Mouse (Mus musculus): Measurements from ENCODE around the gene Irf8. TPM values are rescaled to one million over a fixed set of nuclear protein-coding genes. Genes with fewer than 3 reads are reported as not detected.

Gene Irf8
- polyA plus RNA-seq (2015; fragmentation: Nextera tagmentation; extraction: Ambion mirVana): 4.8 and 5.4 TPM in 2 replicates

DNA sequence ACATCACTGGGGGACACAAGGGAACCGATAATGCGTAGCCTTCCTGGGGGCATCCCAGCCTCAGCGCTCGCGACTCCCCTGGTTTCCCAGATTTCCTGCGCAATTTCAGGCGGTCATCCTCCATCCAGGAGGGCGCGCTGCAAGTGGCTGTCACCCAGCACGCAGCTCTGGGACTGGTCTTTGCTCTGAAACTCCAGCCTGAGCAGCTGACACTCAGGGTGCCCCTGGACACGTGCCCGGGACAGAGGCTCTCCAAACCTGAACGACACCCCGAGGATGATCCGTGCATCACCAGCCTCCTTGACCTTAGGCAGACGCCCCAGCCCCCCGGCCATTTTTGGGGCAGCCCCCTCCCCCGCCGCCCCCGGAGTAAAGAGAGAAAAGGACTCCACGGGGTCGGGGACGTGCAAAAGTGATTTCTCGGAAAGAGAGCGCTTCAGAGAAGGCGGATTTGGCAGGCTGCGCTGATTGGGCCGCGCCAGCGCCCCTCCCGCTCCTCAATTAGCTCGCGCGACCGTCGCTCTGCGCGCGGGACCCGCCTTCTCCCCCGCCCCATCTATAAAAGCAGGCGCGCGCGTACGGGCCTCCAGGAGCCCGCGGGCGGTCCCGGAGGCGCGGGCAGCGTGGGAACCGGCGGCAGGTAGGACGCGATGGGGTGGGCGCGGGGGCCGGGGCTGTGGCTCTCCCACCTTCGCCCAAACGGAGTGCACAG is at the start of gene Irf8:
Gene Irf8, plus strand, starts transcription at position 589 of the 712 bp plus-strand sequence.
- Histone ChIP-seq H3K9me3 (no peaks in the 10 kb centered on the region), H3K4me2 (replicated peaks) (peak within 1 kb of the TSS; percentile 94), H3K36me3 (no peaks in the 10 kb centered on the region), H3K9ac (peak within 1 kb of the TSS; percentile 65), H3K27me3 (peaks cover 78% of the 10 kb centered on the region), H3K4me1 (peaks cover 18% of the 10 kb centered on the region), H3K4me3 (peak within 1 kb of the TSS; percentile 49), H3K27ac (no peak within 1 kb of the TSS)
- under 1% methylated on average over 58 of the region's 62 CpGs for WGBS
- peak; percentile 87 for ATAC-seq (ENCODE audit: low FRiP score, low read depth)

DNA sequence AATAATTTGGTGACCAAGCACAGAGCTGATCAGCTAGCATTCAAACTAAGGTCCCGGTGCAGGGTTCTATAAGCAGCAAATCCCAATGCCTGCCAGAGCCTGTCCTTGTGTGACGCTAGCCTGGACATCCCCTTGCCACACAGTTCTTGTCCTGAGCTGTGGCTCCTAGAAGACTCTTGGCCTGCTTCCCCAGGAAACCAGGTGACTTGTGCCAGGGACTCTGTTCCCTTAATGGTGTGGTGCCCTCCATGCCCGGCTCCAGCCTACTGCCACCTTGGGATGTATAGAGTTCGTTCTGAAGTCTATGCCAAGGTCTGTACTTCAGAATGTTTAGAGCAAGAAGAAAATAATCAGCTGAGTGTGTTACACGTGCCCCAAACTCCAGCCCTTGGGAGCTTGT is 49.6 kb upstream of the Irf8 start:
- no peak for ATAC-seq (ENCODE audit: low FRiP score, low read depth)
- H3K9me3 ChIP-seq: no peaks in the 10 kb centered on the region
- no peaks in the 10 kb centered on the region for H3K36me3 ChIP-seq
- peaks cover 10% of the 10 kb centered on the region for H3K4me1 ChIP-seq
- no peak overlapping the region for H3K27ac ChIP-seq
- H3K4me2 ChIP-seq (replicated peaks): no peak overlapping the region
- WGBS: 75% methylated on average over 5 of the region's 5 CpGs
- no peak overlapping the region for H3K4me3 ChIP-seq
- no peak overlapping the region for H3K9ac ChIP-seq
- peaks cover 26% of the 10 kb centered on the region; the same call in 1 of the 2 replicates for H3K27me3 ChIP-seq

- H3K27ac ChIP-seq: no peak overlapping the region
- no peaks in the 10 kb centered on the region for H3K36me3 ChIP-seq
- WGBS: 67% methylated on average over 8 of the region's 8 CpGs
- no peak for ATAC-seq (ENCODE audit: low FRiP score, low read depth)
- H3K4me3 ChIP-seq: no peak overlapping the region
- H3K9me3 ChIP-seq: no peaks in the 10 kb centered on the region
- H3K27me3 ChIP-seq: peaks cover 20% of the 10 kb centered on the region; the same call in 1 of the 2 replicates
- H3K4me1 ChIP-seq: peaks cover 10% of the 10 kb centered on the region
- no peak overlapping the region for H3K9ac ChIP-seq
- no peak overlapping the region for H3K4me2 ChIP-seq (replicated peaks)
Measured at GRCm38 (mm10) chr8:120687786-120688185, 48.4 kb upstream of the Irf8 start.

DNA sequence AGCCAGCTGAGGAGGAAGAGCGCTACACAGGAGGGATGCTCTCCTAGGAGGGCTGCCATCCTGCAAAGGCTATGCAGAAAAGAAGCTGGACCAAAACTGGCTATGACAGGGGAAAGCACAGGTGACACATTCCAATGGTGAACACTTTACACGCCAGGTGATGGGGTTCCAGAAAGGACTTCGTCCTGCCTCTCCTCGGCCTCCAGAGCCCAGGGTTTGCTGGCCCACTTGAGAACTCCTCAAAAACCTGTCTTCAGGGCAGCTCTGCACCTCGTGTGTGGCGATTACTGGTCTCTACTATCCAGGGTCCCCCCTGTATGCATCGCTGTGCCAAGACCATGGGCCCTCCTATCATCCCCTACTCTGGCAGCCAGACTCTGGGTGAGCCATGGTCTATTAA is 47.6 kb upstream of the Irf8 start:
- Histone ChIP-seq H3K4me3 (no peak overlapping the region), H3K9ac (no peak overlapping the region), H3K4me1 (peaks cover 10% of the 10 kb centered on the region), H3K27me3 (peaks cover 15% of the 10 kb centered on the region; the same call in 1 of the 2 replicates), H3K27ac (no peak overlapping the region), H3K36me3 (no peaks in the 10 kb centered on the region), H3K4me2 (replicated peaks) (no peak overlapping the region), H3K9me3 (no peaks in the 10 kb centered on the region)
- no peak for ATAC-seq (ENCODE audit: low FRiP score, low read depth)
- WGBS: 86% methylated on average over 7 of the region's 7 CpGs

DNA sequence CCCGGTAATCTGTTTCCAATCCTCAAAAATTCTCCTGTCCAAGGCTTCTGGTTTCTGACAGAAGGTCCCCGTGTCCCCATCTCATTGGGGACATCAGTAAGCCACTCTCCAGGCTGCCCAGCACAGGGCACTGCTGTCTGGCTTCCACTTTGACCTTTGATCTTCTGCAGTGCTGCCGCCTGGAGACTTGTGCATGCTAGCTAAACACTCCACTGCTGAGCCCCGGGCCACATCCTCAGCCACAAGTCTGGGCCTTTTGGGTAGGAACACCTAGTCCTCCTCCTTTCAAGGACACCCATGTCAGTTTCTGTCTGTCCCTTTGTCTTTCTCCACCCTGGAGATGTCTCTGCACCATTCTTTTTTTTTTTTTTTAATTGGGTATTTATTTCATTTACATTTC is 43.2 kb upstream of the Irf8 start:
- Histone ChIP-seq H3K27me3 (peaks cover 15% of the 10 kb centered on the region; the same call in 1 of the 2 replicates), H3K9ac (no peak overlapping the region), H3K4me1 (peaks cover 20% of the 10 kb centered on the region), H3K36me3 (no peaks in the 10 kb centered on the region), H3K4me2 (replicated peaks) (no peak overlapping the region), H3K4me3 (no peak overlapping the region), H3K27ac (no peak overlapping the region), H3K9me3 (peaks cover 1% of the 10 kb centered on the region; the same call in 1 of the 2 replicates)
- ATAC-seq (ENCODE audit: low FRiP score, low read depth): no peak
- 51% methylated on average over 4 of the region's 4 CpGs for WGBS

DNA sequence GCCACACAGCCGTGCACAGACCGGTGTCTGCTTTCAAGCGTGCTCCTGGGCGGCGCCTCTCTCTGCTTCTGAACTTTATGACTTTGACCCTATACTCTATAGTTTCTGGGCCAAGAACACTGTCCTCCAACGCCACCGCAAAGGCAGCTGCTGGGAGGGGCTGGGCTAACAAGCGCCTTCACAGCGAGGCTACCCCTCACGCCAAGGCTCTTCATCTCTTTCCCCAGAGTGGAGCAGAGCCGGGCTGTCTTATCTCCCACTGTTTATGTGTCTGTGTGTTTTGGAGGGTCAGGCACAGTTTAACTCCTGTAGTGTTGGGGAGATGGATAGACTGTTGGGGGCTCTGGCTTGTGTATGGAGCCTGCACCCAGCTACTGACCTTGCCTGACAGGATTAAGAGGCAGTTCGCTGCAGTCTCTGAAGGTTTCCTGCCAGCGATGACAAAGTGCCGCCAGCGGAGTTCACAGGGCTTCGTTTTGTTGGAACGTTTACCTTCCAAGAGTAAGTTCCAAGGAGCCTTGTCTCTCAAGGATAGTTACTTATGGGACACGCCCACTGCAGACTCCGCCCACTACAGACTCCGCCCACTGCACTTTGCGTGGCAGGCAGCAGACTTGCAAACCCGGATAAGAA is 42.2 kb upstream of the Irf8 start:
- H3K9ac ChIP-seq: no peak overlapping the region
- peaks cover 3% of the 10 kb centered on the region; the same call in 1 of the 2 replicates for H3K9me3 ChIP-seq
- H3K36me3 ChIP-seq: no peaks in the 10 kb centered on the region
- peak overlapping the region; percentile 19; the same call in 1 of the 2 replicates for H3K4me2 ChIP-seq (replicated peaks)
- peak; percentile 57; the same call in 1 of the 2 replicates for ATAC-seq (ENCODE audit: low FRiP score, low read depth)
- 21% methylated on average over 22 of the region's 22 CpGs for WGBS
- no peak overlapping the region for H3K27ac ChIP-seq
- peaks cover 8% of the 10 kb centered on the region; the same call in 1 of the 2 replicates for H3K27me3 ChIP-seq
- peaks cover 20% of the 10 kb centered on the region for H3K4me1 ChIP-seq
- no peak overlapping the region for H3K4me3 ChIP-seq

DNA sequence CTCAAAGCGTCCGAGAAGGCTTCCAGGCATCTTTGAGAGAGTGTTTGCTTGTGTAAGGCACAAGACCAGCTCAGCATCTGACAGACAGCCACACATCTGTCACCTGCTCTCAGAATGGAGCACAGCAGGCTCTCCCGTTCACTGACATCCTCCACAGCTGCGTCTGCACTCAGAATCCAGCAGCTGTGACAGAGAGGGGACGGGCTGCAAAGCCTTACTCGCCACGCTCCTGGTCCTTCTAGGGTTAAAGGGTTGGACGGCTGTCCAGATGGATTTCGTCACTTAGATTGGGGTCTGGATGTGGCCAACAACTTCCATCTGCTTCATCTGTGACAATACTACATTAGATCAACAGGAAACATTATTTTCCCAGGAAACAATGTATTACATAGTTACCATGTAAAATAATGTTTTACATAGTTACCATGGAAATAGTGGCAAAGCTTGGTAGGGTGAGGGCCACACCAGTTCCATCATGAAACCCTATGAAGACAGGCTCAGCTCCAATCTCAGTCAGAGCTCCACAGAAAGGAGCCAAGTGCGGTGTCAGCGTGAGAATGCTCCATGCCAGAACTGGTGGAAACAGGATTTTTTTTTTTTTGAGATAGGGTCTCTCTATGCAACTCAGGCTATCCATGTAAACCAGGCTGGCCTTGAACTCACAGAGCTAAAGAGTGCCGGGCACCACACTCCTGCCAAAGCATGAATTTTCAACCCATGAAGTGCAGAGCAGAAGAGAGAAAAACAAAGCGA is 39.6 kb upstream of the Irf8 start:
- Histone ChIP-seq H3K4me3 (no peak overlapping the region), H3K36me3 (no peaks in the 10 kb centered on the region), H3K27ac (no peak overlapping the region), H3K4me1 (peaks cover 20% of the 10 kb centered on the region), H3K27me3 (peaks cover 13% of the 10 kb centered on the region), H3K4me2 (replicated peaks) (no peak overlapping the region), H3K9ac (no peak overlapping the region), H3K9me3 (peaks cover 3% of the 10 kb centered on the region; the same call in 1 of the 2 replicates)
- ATAC-seq (ENCODE audit: low FRiP score, low read depth): no peak
- 49% methylated on average over 13 of the region's 13 CpGs for WGBS

GRCm38 (mm10) chr8:120697154-120697978 is 38.8 kb upstream of the Irf8 start:
- WGBS: 83% methylated on average over 17 of the region's 17 CpGs
- ATAC-seq (ENCODE audit: low FRiP score, low read depth): no peak
- H3K4me2 ChIP-seq (replicated peaks): no peak overlapping the region

GRCm38 (mm10) chr8:120697979-120698272 is 38.2 kb upstream of the Irf8 start:
- ATAC-seq (ENCODE audit: low FRiP score, low read depth): no peak

More at GRCm38 (mm10) chr8:120697154-120697978, 38.8 kb upstream of the Irf8 start:
- H3K27ac ChIP-seq: no peak overlapping the region
- peaks cover 20% of the 10 kb centered on the region for H3K4me1 ChIP-seq
- no peak overlapping the region for H3K9ac ChIP-seq
- H3K9me3 ChIP-seq: peaks cover 3% of the 10 kb centered on the region; the same call in 1 of the 2 replicates
- peaks cover 21% of the 10 kb centered on the region for H3K27me3 ChIP-seq
- no peaks in the 10 kb centered on the region for H3K36me3 ChIP-seq
- no peak overlapping the region for H3K4me3 ChIP-seq

GRCm38 (mm10) chr8:120698426-120698825 is 37.7 kb upstream of the Irf8 start:
- H3K27ac ChIP-seq: no peak overlapping the region
- no peak overlapping the region for H3K4me2 ChIP-seq (replicated peaks)
- ATAC-seq (ENCODE audit: low FRiP score, low read depth): no peak
- H3K9ac ChIP-seq: no peak overlapping the region
- H3K4me1 ChIP-seq: peaks cover 20% of the 10 kb centered on the region
- no peaks in the 10 kb centered on the region for H3K36me3 ChIP-seq
- WGBS: 87% methylated on average over 7 of the region's 7 CpGs
- H3K27me3 ChIP-seq: peaks cover 30% of the 10 kb centered on the region
- no peak overlapping the region for H3K4me3 ChIP-seq
- peaks cover 3% of the 10 kb centered on the region; the same call in 1 of the 2 replicates for H3K9me3 ChIP-seq

More at GRCm38 (mm10) chr8:120697979-120698272, 38.2 kb upstream of the Irf8 start:
- Histone ChIP-seq H3K4me2 (replicated peaks) (no peak overlapping the region), H3K9ac (no peak overlapping the region), H3K4me1 (peaks cover 20% of the 10 kb centered on the region), H3K27ac (no peak overlapping the region), H3K27me3 (peaks cover 25% of the 10 kb centered on the region), H3K9me3 (peaks cover 3% of the 10 kb centered on the region; the same call in 1 of the 2 replicates), H3K4me3 (no peak overlapping the region), H3K36me3 (no peaks in the 10 kb centered on the region)

GRCm38 (mm10) chr8:120699079-120699478 is 37.1 kb upstream of the Irf8 start:
- no peak for ATAC-seq (ENCODE audit: low FRiP score, low read depth)
- H3K9ac ChIP-seq: no peak overlapping the region

More at GRCm38 (mm10) chr8:120699079-120699478, 37.1 kb upstream of the Irf8 start:
- Histone ChIP-seq H3K4me3 (no peak overlapping the region), H3K4me1 (peaks cover 16% of the 10 kb centered on the region), H3K27me3 (peaks cover 35% of the 10 kb centered on the region), H3K27ac (no peak overlapping the region), H3K9me3 (peaks cover 3% of the 10 kb centered on the region; the same call in 1 of the 2 replicates), H3K4me2 (replicated peaks) (no peak overlapping the region), H3K36me3 (no peaks in the 10 kb centered on the region)
- WGBS: 71% methylated on average over 6 of the region's 6 CpGs

All from limb, embryonic 13.5 days (tissue).